Mouse (Mus musculus) embryonic fibroblast, embryonic 13.5 days (primary cell): ENCODE measurements at regions not wholly inside any gene's neighbourhood (a gene's known extent, or its start where the extent isn't known, plus 50 kb on each side); places are given as distances from the start of the nearest gene placed in this dataset.

Experiments used
- CTCF ChIP-seq: IDR thresholded peaks from 2 replicates; pipeline ENCODE4 v1.5.1; 2011; ENCODE audit warnings: mild to moderate bottlenecking, control low read depth, low read length, moderate library complexity, borderline replicate concordance; ENCODE audit not compliant: insufficient read depth
- POLR2A ChIP-seq: IDR thresholded peaks from 2 replicates; pipeline ENCODE4 v1.6.1; 2011; ENCODE audit warnings: low read depth, mild to moderate bottlenecking, control low read depth, low read length, moderate library complexity

DNA sequence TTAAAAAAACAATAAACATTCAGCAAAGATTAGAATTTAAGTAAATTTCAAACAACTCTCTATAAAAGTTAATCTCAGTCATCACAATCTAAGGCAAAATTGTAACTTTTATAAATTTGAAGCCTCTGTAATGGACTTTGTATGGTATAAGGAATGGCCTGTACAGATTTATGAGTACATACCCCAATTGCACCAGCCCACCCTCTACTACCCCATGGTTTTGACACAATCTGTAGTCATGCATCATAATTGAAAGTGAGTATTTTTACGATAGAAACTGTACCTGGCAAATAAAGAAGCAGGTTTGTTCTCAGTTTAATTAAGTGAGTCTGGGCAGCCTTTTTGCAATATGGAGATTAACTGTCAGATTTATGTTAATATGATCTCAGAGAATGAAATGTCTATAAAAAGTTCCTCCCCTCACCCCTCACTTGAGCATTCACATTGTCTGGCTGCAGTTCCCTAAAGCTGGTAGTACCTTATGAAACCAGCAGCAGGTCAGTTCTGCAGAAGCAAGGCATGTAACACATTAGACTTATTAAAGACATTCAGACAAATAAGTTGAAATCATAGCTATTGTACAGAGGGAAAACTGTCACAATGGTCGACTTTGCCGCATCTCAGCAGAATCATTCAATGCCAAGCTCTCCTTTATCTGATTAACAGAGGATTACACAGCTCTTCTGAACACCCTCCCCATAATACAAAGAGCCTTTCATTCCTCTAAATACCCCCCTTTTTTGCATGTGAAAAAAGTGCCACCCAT, 505.2 kb downstream of the Cypt12 start:
- TF ChIP-seq POLR2A (no peak), CTCF (no peak)
